Mouse (Mus musculus): ENCODE measurements around the gene Zfp787.

DNA sequence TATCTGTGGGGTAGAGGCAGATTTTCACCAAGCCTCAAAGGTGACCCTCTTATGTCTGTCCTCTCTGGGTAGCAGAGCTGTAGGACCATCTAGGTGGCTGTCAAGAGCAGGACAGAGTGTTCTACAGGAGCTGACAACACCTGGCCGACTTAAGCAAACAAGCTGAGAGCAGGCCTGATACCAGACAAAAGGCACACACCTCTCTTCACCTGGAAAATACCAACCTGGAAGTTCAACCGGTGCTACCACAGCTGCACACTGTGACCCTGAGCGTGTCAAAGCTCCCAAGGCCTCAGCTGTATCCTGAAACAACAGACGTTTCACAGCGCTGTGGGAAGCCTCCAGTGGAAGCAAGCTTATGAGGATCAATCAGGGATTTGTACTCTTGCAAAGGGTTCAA, 8.1 kb downstream of the Zfp787 start:
- TF ChIP-seq POLR2A (IDR thresholded peaks at IDR 0.05; ENCODE audit: insufficient read depth, low read depth, low read length) (no peak), CTCF (IDR thresholded peaks at IDR 0.05) (no peak), EP300 (IDR thresholded peaks at IDR 0.05; ENCODE audit: insufficient read depth, low read depth, low read length) (no peak)
